Mouse (Mus musculus): ENCODE results near the gene Cuedc1. TPM values are rescaled to one million over a fixed set of nuclear protein-coding genes. Genes with fewer than 3 reads are reported as not detected.
A peak's percentile ranks its signal among the peaks of the same experiment; 100 is the strongest.
"Not testable (repeated sequence)": the region's sequence is repeated elsewhere in the genome, so short reads cannot be mapped to it uniquely, and the experiment has no call there.

Gene Cuedc1
- polyA plus RNA-seq, 1 experiment = 32.7 TPM

- DNase-seq (ENCODE audit: extremely low spot score in 1 of 2, low spot score in 1 of 2) = no peak
Measured at GRCm38 (mm10) chr11:88193824-88194696, 96.2 kb downstream of the Cuedc1 start.

DNA sequence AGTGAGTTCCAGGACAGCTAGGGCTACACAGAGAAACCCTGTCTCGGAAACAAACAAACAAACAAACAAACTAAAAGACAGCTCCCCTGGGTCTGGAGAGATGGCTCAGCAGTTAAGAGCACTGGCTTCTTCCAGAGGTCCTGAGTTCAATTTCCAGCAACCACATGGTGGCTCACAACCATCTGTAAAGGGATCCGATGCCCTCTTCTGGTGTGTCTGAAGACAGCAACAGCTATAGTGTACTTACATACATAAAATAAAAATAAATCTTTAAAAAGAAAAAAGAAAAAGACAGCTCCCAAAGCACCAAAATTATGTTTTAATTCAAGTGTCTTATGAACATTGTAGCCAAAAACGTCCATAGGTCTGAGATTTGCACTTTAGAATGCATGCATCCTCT is 97.8 kb downstream of the Cuedc1 start:
- not testable (repeated sequence) for DNase-seq (ENCODE audit: extremely low spot score in 1 of 2, low spot score in 1 of 2)

- peak in 1 of 2 experiments; percentile 72 for DNase-seq (ENCODE audit: extremely low spot score in 1 of 2, low spot score in 1 of 2)
Measured at GRCm38 (mm10) chr11:88197153-88197576, 99.3 kb downstream of the Cuedc1 start.

DNA sequence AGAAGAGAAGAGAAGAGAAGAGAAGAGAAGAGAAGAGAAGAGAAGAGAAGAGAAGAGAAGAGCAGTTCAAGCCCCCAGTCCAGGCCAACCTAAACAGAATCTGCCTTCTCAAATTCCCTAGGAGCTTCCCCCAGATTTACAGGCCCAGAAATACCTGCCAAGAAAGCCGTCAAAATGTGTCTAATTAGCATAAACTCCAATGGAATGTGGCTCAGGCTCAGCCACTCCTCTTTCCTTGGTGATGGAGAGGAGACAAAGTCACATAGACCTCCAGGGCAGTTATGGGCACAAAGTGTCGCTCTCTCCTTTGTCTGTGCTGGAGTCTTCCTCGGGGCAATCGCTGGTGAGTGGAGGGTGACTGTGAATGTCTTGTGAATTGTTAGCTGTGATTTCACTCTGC is 100.4 kb downstream of the Cuedc1 start:
- DNase-seq (ENCODE audit: extremely low spot score in 1 of 2, low spot score in 1 of 2) = no peak

DNA sequence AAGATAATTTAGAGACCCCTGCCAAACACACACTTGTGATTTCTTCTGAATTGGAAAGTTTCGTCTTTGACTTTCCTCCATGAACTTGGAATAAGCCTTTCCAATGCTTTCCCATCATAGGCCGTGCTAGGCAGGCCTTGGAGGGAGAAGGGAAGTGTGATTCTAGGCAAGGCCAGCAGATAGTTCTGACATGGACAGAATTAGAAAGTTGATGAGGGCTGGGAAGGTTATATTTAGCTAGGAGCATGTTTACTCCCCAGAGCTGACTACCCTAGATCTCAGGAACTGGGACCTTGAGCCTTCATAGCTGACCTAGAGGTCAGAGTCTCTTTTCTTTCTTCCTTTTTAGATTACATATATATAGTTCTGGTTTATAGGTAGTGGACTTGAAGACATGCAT is 103.3 kb downstream of the Cuedc1 start:
- no peak for DNase-seq (ENCODE audit: extremely low spot score in 1 of 2, low spot score in 1 of 2)

DNA sequence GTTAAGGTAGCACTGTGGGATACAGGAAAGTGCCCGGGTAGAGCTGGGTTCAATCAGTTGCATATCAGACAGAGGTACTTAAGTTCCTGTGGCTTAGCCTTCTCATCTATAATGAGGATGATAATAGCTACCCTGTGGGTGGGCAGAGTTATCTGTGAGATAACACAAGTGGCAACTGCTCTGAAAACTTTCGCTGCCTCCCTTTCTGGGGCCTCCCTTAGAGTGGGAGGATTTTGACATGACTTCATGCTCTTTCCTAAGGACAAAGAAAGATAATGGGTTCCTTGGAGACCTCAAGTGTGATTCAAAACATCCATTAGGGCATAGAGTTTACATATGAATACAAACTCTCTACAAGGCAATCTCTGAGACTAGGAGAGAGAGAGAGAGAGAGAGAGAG is 104.2 kb downstream of the Cuedc1 start:
- DNase-seq (ENCODE audit: extremely low spot score in 1 of 2, low spot score in 1 of 2) = no peak

GRCm38 (mm10) chr11:88203712-88204532 is 106.1 kb downstream of the Cuedc1 start, which contains the start of gene Mrps23:
Gene Mrps23 (plus strand): TSS chr11:88204388.
- peak; percentile 89 to 91 for DNase-seq (ENCODE audit: extremely low spot score in 1 of 2, low spot score in 1 of 2)

- no peak for DNase-seq (ENCODE audit: extremely low spot score in 1 of 2, low spot score in 1 of 2)
Measured at GRCm38 (mm10) chr11:88204593-88205368, 106.9 kb downstream of the Cuedc1 start.

DNA sequence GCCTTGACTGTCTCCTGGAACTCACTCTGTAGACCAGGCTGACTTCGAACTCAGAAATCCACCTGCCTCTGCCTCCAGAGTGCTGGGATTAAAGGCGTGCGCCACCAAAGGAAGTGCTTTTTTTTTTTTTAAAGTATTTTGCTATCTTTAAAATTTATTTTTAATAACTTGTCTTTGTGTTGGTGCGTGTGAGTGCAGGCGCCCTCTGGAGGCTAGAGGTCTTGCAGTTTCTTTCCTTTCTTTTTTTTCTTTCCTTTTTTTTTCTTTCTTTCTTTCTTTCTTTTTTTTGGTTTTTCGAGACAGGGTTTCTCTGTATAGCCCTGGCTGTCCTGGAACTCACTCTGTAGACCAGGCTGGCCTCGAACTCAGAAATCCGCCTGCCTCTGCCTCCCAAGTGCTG is 108.7 kb downstream of the Cuedc1 start:
- not testable (repeated sequence) for DNase-seq (ENCODE audit: extremely low spot score in 1 of 2, low spot score in 1 of 2)

GRCm38 (mm10) chr11:88207697-88208096 is 109.8 kb downstream of the Cuedc1 start:
- no peak for DNase-seq (ENCODE audit: extremely low spot score in 1 of 2, low spot score in 1 of 2)

DNA sequence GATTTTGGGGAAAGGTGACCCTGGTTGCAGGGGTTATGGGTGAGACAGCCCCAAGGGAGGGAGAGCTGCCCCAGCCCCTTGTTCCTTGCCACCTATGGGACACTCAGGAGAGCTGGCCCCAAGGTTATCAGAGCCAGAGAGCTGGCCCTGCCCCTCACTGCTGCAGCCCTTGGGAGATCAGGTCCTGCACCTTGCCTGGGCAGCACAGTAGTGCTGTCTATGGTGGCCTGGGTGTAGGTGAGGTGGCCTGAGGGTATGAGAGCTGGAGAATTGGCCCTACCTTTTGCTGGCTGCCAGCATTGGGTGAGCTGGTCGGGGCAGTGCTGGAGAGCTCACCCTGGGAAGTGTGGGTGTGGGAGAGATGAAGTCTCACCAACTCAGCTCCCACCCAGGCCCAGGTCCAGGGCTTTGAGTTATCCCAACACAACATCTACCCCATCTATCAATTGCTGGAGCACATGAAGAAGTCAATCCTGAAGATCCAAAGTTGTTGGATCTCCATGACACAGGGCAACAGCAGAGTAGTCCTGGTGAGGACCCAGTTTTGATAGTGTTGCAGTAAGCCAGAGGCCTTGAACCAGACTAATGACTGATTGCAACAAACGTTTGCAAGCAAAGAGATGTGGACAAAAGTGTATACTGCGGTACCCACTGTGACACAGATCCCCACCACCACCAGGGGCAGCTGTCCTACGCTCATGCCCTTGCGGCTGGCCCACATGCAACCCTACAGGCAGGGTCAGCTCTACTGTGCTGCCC is 114.1 kb downstream of the Cuedc1 start:
- DNase-seq (ENCODE audit: extremely low spot score in 1 of 2, low spot score in 1 of 2) = no peak

DNA sequence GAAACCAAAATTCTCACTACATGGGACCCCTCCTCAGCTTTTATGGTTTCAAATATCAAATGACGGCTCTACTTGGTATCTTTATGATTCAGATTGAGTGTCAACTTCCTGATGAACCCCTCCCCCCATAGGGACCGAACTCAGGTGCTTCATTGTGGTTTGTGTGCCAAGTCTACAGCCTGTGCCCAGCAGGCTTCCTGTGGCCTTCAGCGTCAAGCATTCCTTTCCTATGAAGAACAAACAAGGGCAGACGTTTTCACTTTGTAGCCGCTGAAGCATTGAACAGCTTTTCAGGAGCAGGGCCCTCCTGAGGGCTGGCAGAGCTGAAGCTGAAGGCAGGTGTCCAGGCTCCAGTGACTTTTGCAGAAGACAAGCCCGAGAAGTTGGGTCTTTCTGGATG is 115.9 kb downstream of the Cuedc1 start:
- DNase-seq (ENCODE audit: extremely low spot score in 1 of 2, low spot score in 1 of 2) = no peak

GRCm38 (mm10) chr11:88214881-88215831 is 117.3 kb downstream of the Cuedc1 start:
- peak; percentile 52 to 66 for DNase-seq (ENCODE audit: extremely low spot score in 1 of 2, low spot score in 1 of 2)

DNA sequence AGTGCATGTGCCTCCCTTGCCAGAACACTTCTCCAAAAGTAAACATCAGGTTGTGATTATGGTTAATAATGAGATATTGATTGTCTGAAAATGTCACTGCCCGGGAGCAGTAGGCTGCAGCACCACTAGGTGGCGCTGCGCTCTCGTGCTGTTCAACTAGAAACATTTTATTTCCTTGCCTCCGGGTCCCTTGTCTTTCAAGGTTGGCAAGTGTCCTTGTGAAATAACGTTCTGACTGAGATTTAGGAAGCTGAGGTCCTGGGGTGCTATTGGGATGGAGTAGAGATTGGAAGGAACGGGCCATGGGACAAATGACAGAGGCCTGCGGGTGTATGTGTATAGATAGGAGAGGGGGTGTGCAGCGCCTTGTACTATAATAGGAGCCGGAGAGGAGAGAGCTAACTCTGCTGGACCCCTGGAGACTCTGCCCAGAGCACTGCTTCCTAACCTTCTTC is 118.4 kb downstream of the Cuedc1 start:
- peak in 1 of 2 experiments; percentile 76 for DNase-seq (ENCODE audit: extremely low spot score in 1 of 2, low spot score in 1 of 2)

DNA sequence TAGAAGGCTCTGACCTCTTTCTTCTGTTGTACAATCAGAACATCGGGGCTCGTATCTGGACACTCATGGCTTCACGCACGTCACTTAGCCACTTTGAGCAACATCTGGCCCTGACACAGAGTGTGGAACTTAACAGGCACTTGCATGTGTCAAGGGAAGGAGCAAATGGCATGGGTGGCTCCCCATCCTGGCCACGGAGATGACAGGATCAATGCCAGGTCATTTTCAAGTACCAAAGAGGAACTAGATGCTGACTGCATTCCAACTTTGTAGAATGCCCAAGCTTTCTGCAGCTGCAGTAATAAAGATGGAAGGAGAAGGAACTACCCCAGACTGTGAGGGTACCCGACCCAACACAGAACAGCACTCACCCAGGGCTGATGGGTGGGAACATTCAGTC is 120.3 kb downstream of the Cuedc1 start:
- no peak for DNase-seq (ENCODE audit: extremely low spot score in 1 of 2, low spot score in 1 of 2)

- no peak for DNase-seq (ENCODE audit: extremely low spot score in 1 of 2, low spot score in 1 of 2)
Measured at GRCm38 (mm10) chr11:88218586-88218985, 120.7 kb downstream of the Cuedc1 start.

- no peak for DNase-seq (ENCODE audit: extremely low spot score in 1 of 2, low spot score in 1 of 2)
Measured at GRCm38 (mm10) chr11:88221929-88222475, 124.1 kb downstream of the Cuedc1 start.
